Mouse (Mus musculus) neural tube, embryonic 14.5 days (tissue): ENCODE data around the gene Ttc39b. TPM values are rescaled to one million over a fixed set of nuclear protein-coding genes. Genes with fewer than 3 reads are reported as not detected.
A peak's percentile ranks its signal among the peaks of the same experiment; 100 is the strongest.

Experiments
- ATAC-seq: fragments of 200-750 bp; cut with Nextera tagmentation; 2 replicates; pipeline ENCODE4 v1.8.0; 2017; ENCODE audit warnings: low read depth, mild to moderate bottlenecking, moderate TSS enrichment, moderate library complexity
- H3K27ac ChIP-seq: fragments of 300-500 bp; sonication (generic); 2 replicates; pipeline ENCODE4 v1.5.1; 2014; ENCODE audit warnings: low read depth, mild to moderate bottlenecking, control low read depth, low read length, moderate library complexity, mixed read lengths
- H3K27me3 ChIP-seq: fragments of 300-500 bp; sonication (generic); 2 replicates; pipeline ENCODE4 v1.6.1; 2014; ENCODE audit warnings: low read length; ENCODE audit not compliant: control insufficient read depth, insufficient read depth
- H3K36me3 ChIP-seq: fragments of 300-500 bp; sonication (generic); 2 replicates; pipeline ENCODE4 v1.6.1; 2014; ENCODE audit warnings: low read length, mixed read lengths; ENCODE audit not compliant: control insufficient read depth, insufficient read depth
- H3K4me1 ChIP-seq: fragments of 300-500 bp; sonication (generic); 2 replicates; pipeline ENCODE4 v1.6.1; 2014; ENCODE audit warnings: low read length; ENCODE audit not compliant: control insufficient read depth, insufficient read depth
- H3K4me2 ChIP-seq: fragments of 300-500 bp; sonication (generic); 2 replicates; pipeline ENCODE4 v1.6.1; 2014; ENCODE audit warnings: mild to moderate bottlenecking, low read depth, low read length, control low read depth
- H3K4me3 ChIP-seq: fragments of 300-500 bp; sonication (generic); 2 replicates; pipeline ENCODE4 v1.5.1; 2014; ENCODE audit warnings: low read depth, low read length, control low read depth, mixed read lengths
- H3K9ac ChIP-seq: fragments of 300-500 bp; sonication (generic); replicated peaks from 2 replicates; pipeline ENCODE4 v1.6.1; 2014; ENCODE audit warnings: low read depth, mild to moderate bottlenecking, control low read depth, low read length, mixed read lengths
- H3K9me3 ChIP-seq: fragments of 300-500 bp; sonication (generic); 2 replicates; pipeline ENCODE4 v1.6.1; 2016; ENCODE audit warnings: low read length; ENCODE audit not compliant: control insufficient read depth
- WGBS: fragments of 180-500 bp; shearing (Covaris S2); extraction: QIAGEN DNeasy Blood & Tissue Kit; methylation state at CpG from one replicate; pipeline ENCODE4 v1.1.7; 2014; 5-methylcytosine and 5-hydroxymethylcytosine counted together
- polyA plus RNA-seq: library from polyadenylated mRNA; unstranded; fragments of >200 nt; fragmentation: Nextera tagmentation; extraction: Ambion mirVana; gene quantifications from 2 replicates; pipeline ENCODE4 v1.2.1, GENCODE M21; 2014

Ttc39b gene
- polyA plus RNA-seq, 1 experiment from 2014 or later = 10.9 TPM

DNA sequence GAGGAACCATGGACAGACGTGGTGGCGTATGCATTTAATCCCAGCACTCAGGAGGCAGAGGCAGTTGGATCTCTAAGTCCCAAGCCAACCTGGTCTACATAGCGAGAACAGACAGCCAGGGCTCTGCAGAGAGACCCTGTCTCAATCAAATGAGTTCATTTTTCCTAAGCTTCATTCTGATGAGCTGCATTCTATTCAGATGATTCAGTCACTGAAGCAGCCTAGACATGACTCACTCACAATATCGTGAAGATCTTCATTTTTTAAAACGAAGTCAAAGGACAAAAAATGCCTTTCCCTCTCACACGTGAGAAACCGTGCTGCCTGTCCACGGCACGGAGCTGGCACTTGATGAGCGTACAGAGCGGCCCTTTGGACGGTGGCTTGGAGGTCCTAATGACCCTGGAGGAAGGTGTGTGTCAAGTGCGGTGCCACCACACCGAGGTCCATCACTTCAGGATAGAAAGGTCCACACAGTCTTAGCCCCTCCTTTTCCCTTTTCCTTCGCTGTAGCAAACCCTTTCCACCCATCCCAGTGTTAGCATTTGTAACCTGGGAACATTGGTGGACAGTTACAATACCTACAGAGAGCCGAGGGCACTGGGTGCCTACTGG, 21.8 kb downstream of the Ttc39b start:
- H3K9me3 ChIP-seq = no peaks in the 10 kb centered on the region
- H3K27me3 ChIP-seq = no peaks in the 10 kb centered on the region
- H3K4me1 ChIP-seq = no peaks in the 10 kb centered on the region
- no peak overlapping the region for H3K4me3 ChIP-seq
- no peak overlapping the region for H3K27ac ChIP-seq
- no peaks in the 10 kb centered on the region for H3K36me3 ChIP-seq
- H3K9ac ChIP-seq = no peak overlapping the region
- H3K4me2 ChIP-seq = no peak overlapping the region
- no peak; the same call in 1 of the 2 replicates for ATAC-seq
- WGBS = 92% methylated on average over 16 of the region's 16 CpGs

DNA sequence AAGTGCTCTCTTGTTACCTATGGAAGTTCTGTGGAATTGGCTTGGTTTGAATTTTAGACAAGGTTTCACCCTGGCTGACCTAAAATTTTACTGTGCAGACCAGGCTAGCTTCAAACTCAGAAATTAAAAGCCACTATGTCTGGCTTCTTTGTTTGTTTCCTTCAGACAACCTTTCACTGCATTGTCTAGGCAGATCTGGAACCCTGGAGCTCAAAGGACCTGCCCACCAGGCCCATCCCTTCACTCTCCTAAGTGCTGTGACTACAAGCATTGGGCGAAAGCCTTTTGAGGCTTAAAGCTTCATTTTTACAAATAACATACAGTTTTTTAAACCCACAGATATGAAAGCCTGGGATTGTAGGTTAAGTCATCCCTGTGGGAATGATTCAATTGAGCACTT, 22.3 kb downstream of the Ttc39b start:
- Histone ChIP-seq H3K4me1 (no peaks in the 10 kb centered on the region), H3K9me3 (no peaks in the 10 kb centered on the region), H3K27me3 (no peaks in the 10 kb centered on the region), H3K4me3 (no peak overlapping the region), H3K27ac (no peak overlapping the region), H3K4me2 (no peak overlapping the region), H3K9ac (no peak overlapping the region), H3K36me3 (no peaks in the 10 kb centered on the region)
- WGBS = 97% methylated on average over 1 of the region's 1 CpGs
- no peak for ATAC-seq

DNA sequence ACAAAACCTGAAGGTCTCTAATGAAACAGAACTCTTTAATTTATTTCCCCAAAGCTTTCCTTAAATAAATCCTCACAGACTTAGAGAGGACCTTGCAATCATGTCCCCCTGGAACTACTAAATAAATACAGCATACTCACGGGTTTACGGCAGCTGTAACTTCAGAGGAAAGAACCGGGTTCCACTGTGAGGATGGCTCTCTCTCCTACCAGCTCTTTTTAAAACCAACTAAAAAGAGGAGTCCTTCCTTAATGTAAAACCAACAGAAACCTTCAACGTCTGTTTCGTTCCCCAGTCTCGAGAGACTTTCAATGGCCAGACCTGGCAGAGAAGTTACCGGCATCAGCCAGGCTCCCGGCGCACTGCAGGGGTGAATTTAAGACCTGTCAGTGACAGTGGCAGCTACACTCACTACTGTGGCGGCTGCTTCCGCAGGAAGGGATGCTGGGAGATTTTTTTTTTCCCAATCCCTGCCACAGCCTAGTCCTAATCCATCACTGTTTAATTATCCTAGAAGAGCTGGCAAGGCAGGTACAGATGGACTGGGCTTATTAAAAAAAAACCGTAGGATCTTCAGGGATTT, 39.2 kb downstream of the Ttc39b start:
- H3K9me3 ChIP-seq = no peaks in the 10 kb centered on the region
- H3K27me3 ChIP-seq = no peaks in the 10 kb centered on the region
- peaks cover 14% of the 10 kb centered on the region; the same call in 1 of the 2 replicates for H3K4me1 ChIP-seq
- peak overlapping the region; percentile 78 for H3K4me2 ChIP-seq
- peak; percentile 85 for ATAC-seq
- peak overlapping the region; percentile 46 for H3K4me3 ChIP-seq
- peak overlapping the region; percentile 51 for H3K9ac ChIP-seq
- peak overlapping the region; percentile 71 for H3K27ac ChIP-seq
- H3K36me3 ChIP-seq = no peaks in the 10 kb centered on the region
- WGBS = 2% methylated on average over 12 of the region's 12 CpGs

DNA sequence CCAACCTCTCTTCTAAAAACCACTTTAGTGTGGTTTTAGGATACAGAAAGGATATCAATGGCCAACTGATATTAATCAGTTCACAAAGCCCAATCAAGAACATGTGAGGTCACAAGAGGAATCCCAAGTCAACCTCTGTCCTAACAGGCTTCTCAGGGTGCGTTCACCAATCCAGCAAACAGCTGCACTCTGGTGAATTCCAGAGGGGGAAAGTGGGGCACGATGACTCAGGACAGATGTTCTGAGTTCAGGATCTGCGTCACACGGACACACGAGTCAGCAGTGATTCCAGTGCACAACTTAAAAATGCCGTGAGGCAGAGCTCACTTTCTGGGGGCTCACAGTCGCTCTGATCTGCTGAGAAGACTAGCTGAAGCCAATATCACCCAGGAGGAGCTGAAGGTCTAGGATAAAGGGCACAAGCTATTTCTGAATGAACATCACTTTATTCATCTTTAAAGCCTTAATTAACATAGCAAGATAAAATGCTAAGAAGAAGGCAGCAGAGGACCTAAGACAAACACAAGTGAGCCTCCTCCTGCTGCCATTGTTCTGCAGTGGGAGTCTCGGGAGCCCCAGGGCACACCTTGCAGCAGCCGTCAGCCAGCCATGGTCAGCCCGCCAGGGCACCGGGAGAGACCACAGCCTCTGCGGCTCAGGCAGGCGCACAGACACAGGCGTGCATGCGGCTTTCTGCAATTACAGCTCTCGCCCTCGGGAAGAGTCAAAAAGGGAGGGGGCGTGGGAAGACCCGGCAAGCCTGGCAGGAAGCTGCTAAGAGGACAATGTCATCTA, 39.9 kb downstream of the Ttc39b start:
- peak overlapping the region; percentile 46 for H3K4me3 ChIP-seq
- no peaks in the 10 kb centered on the region for H3K27me3 ChIP-seq
- H3K4me2 ChIP-seq = peak overlapping the region; percentile 78
- H3K27ac ChIP-seq = peak overlapping the region; percentile 71
- H3K4me1 ChIP-seq = peaks cover 15% of the 10 kb centered on the region; the same call in 1 of the 2 replicates
- H3K36me3 ChIP-seq = no peaks in the 10 kb centered on the region
- ATAC-seq = peak; percentile 88
- H3K9ac ChIP-seq = peak overlapping the region; percentile 51
- 20% methylated on average over 19 of the region's 19 CpGs for WGBS
- H3K9me3 ChIP-seq = no peaks in the 10 kb centered on the region

DNA sequence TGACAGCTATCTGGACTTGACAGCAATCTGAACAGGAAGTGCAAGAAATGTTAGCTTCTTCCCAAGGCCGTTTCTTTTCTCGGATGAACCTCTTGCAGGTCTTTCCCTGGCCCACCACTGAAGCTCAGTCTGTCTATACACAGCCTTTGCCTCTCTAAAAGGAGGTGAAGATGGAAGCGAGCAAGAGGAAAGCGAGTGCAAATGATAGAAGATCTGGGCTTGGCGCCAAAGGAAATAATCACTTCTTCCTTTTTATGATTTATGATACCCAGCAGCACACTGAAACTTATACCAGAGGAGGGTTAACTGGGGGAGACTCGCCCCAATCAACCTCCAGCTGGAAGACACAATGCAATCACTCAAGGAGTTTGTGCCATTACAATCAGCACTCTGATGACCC, 41.6 kb downstream of the Ttc39b start:
- H3K4me2 ChIP-seq = no peak overlapping the region
- peaks cover 15% of the 10 kb centered on the region; the same call in 1 of the 2 replicates for H3K4me1 ChIP-seq
- H3K4me3 ChIP-seq = no peak overlapping the region
- no peaks in the 10 kb centered on the region for H3K27me3 ChIP-seq
- H3K36me3 ChIP-seq = no peaks in the 10 kb centered on the region
- H3K9me3 ChIP-seq = no peaks in the 10 kb centered on the region
- no peak overlapping the region for H3K27ac ChIP-seq
- WGBS = 66% methylated on average over 6 of the region's 6 CpGs
- no peak overlapping the region for H3K9ac ChIP-seq
- no peak for ATAC-seq

DNA sequence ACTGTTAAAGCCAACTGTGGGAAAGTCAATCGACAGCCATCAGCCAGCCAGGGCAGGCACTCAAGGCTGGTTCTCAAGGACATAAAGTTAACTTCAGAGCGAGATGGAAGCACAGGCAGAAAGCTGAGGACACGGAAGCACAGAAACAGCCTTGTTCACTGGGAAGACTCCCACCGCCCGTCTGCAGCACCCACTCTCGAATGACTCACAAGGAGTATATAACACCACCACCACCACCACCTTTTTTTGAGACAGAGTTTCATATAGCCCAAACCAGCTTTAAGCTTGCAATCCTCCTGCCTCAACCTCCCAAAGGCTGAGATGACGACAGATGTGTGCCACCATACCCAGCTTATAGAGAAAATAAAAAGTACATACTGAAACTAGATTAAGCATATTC, 44.8 kb downstream of the Ttc39b start:
- Histone ChIP-seq H3K36me3 (no peaks in the 10 kb centered on the region), H3K4me1 (0 out of 2 replicates have a peak, but pooled peaks cover 10% of the 10 kb centered on the region), H3K4me3 (no peak overlapping the region), H3K9me3 (no peaks in the 10 kb centered on the region), H3K4me2 (no peak overlapping the region), H3K27ac (no peak overlapping the region), H3K27me3 (no peaks in the 10 kb centered on the region), H3K9ac (no peak overlapping the region)
- whole genome bisulfite sequencing = 92% methylated on average over 7 of the region's 7 CpGs
- no peak for ATAC-seq

DNA sequence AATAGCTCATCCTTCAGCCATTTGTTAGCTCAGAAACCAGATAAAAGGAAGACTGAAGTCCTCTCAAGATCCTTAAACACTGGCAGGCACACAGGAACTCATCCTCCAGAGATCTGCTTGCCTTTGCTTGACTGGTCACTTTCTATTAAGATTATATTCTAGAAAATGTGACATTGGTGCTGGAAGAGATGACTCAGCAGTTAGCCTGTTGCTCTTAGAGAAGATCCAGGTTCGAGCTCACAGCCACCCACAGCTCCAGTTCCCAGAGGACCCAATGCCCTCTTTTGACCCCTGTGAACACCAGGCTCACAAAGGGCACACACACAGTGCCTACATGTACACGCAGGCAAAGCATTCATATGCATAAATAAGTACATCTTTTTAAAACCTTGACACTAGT, 49.8 kb downstream of the Ttc39b start:
- ATAC-seq = no peak
- no peak overlapping the region for H3K27ac ChIP-seq
- no peak overlapping the region for H3K9ac ChIP-seq
- no peaks in the 10 kb centered on the region for H3K36me3 ChIP-seq
- no peaks in the 10 kb centered on the region for H3K9me3 ChIP-seq
- H3K4me3 ChIP-seq = no peak overlapping the region
- H3K4me1 ChIP-seq = no peaks in the 10 kb centered on the region
- H3K27me3 ChIP-seq = no peaks in the 10 kb centered on the region
- no peak overlapping the region for H3K4me2 ChIP-seq
- WGBS = 71% methylated on average over 2 of the region's 2 CpGs

DNA sequence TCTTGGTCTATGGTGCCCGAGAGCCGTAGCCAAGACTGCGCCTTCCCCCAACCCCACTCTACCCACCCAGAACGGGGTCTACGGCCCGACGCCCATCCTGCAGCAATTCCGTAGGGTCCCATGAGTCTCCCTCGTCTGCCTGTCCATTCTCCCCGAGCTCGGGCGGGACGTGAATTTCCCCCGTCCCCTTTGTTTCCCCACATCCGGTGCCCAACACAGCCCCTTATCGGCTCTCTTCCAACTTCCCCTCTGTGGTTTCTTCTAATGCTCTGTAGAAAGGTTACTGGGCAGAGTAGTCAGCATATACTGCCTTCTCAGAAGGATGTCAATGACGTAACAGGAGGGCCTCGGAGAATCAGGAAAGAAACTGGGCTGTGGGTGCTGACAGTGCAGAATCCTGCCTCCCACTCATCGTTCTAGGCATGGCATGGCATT, 50.4 kb downstream of the Ttc39b start:
- ATAC-seq = no peak
- no peak overlapping the region for H3K9ac ChIP-seq
- no peak overlapping the region for H3K4me2 ChIP-seq
- no peaks in the 10 kb centered on the region for H3K36me3 ChIP-seq
- no peaks in the 10 kb centered on the region for H3K27me3 ChIP-seq
- no peaks in the 10 kb centered on the region for H3K4me1 ChIP-seq
- H3K27ac ChIP-seq = no peak overlapping the region
- H3K4me3 ChIP-seq = no peak overlapping the region
- no peaks in the 10 kb centered on the region for H3K9me3 ChIP-seq
- 91% methylated on average over 19 of the region's 19 CpGs for WGBS
